Mouse (Mus musculus) G1E (cell line): ENCODE data around the gene Tm4sf20.

ENCODE experiments used
- CTCF ChIP-seq: IDR thresholded peaks from 2 replicates; pipeline ENCODE4 v1.5.1; 2012; ENCODE audit warnings: low read depth, low read length, inconsistent platforms, mixed read lengths
- GATA1 ChIP-seq: IDR thresholded peaks from 2 replicates; pipeline ENCODE4 v1.6.1; 2012; ENCODE audit warnings: borderline replicate concordance, low read length, inconsistent platforms, mixed read lengths
- POLR2AphosphoS5 ChIP-seq: IDR thresholded peaks from 2 replicates; pipeline ENCODE4 v1.6.1; 2012; ENCODE audit warnings: low read depth, low read length, inconsistent platforms; ENCODE audit not compliant: insufficient replicate concordance
- TAL1 ChIP-seq: conservative IDR thresholded peaks from 2 replicates; pipeline ENCODE4 v1.6.1; 2012; ENCODE audit warnings: low read depth, low read length, inconsistent platforms, mixed read lengths

DNA sequence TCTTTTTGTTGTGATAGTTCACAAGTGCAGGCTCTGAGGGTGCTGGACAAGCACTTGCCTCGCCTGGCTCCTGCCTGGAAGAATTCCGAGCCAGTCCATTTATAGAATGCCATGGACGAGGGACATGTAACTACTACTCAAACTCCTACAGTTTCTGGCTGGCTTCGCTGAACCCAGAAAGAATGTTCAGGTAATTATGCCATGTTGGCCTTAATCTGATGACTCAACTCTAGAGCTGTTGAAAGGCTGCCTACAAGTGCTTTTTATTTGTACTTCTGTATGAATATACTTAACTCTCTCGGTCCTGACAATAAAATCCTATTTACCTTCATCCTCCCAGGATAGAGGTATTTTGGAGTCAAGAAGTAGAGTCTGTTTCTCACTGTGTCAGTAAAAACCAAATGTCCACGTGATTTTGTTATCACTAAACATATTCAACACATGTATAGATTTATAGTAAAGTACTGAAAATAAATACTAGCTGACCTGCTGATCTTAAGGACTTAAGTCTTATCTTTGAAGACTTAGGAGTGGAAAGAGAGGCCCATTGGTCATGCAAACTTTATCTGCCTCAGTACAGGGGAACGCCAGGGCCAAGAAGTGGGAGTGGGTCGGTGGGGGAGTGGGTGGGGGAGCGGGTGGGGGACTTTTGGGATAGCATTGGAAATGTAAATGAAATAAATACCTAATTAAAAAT is 50.3 kb downstream of the Tm4sf20 start:
- TF ChIP-seq CTCF (no peak), POLR2AphosphoS5 (no peak), TAL1 (no peak; the same call in 1 of the 2 replicates), GATA1 (no peak)
